Mouse (Mus musculus) lung, postnatal 10 days (tissue): ENCODE measurements at regions not wholly inside any gene's neighbourhood (a gene's known extent, or its start where the extent isn't known, plus 50 kb on each side); places are given as distances from the start of the nearest gene placed in this dataset.

Experiments
- DNase-seq: peaks from one replicate; pipeline ENCODE4 v3.0.0; 2021

- DNase-seq = no peak
Measured at GRCm38 (mm10) chr14:103764047-103764446, 80.2 kb downstream of the Ednrb start.

DNA sequence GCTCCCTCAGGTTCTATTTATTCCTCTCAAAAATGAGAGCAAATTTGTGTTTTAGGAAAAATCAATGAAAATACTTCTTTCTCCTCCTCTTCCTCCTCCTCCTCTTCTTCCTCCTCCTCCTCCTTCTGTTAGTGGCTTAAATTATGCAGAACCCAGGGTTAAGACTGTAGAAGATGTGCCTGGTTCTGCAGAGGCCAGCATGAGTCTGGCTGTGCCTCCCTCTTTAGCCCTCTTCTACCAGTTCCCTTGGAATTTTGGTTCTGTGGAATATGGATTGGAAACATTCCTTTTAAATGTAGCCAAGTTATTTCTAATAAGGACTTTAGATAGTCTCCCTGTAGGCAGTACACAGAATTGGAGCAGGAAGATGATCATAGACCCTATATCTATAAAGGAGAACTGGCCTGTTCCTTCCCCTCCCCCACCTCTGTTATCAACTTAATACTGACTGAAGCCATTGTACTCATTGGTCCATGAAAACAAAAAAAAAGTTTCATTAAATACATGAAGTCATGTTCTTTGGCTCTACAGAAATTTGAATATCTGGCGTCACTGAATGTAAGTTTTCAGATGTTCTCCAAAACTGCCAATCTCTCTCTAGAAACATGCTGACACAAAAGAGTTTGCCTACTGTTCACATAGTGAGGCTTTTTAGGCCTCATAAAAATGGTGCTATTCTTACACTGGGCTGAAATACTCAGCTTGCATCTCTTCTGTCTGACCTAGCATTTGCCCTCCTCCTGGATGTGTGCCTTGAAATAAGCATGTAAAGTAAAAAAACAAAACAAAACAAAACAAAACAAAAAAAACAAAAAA lies 80.8 kb downstream of the Ednrb start:
- no peak for DNase-seq

- DNase-seq = peak; percentile 11
Measured at GRCm38 (mm10) chr14:103759443-103759842, 84.8 kb downstream of the Ednrb start.
